Mouse (Mus musculus): ENCODE data around the gene Atl3. TPM values are rescaled to one million over a fixed set of nuclear protein-coding genes. Genes with fewer than 3 reads are reported as not detected.

Gene Atl3
- 11.1 and 14.8 TPM in 2 replicates for polyA plus RNA-seq (2015; fragmentation: Nextera tagmentation; extraction: Ambion mirVana)

- no peak; the same call in 1 of the 2 replicates for TF ChIP-seq CTCF (IDR thresholded peaks at IDR 0.05; ENCODE audit: low read depth)
- no peak for ATAC-seq (replicated peaks; ENCODE audit: low FRiP score, low read depth)
- no peaks in the 10 kb centered on the region for H3K9me3 ChIP-seq (replicated peaks; ENCODE audit: low read length)
- H3K4me1 ChIP-seq (replicated peaks; ENCODE audit: insufficient read depth, low read length) = no peaks in the 10 kb centered on the region
- no peak for DNase-seq (ENCODE audit: low spot score)
- peak within 1 kb of the TSS; percentile 79 for H3K4me2 ChIP-seq (ENCODE audit: low read length)
- no peaks in the 10 kb centered on the region for H3K36me3 ChIP-seq (ENCODE audit: insufficient read depth, low read length)
- peak within 1 kb of the TSS; percentile 99 for H3K27ac ChIP-seq
- peak within 1 kb of the TSS; percentile 90 for H3K9ac ChIP-seq (ENCODE audit: low read depth, low read length)
- peak within 1 kb of the TSS; percentile 80 for H3K4me3 ChIP-seq (replicated peaks; ENCODE audit: low read depth, low read length)
- no peaks in the 10 kb centered on the region for H3K27me3 ChIP-seq (ENCODE audit: insufficient read depth, low read length)
- WGBS = 29% methylated on average over 31 of the region's 31 CpGs
Observed at GRCm38 (mm10) chr19:7493352-7494186, at the start of gene Atl3. Gene Atl3, plus strand, starts transcription at chr19:7494040.

- Histone ChIP-seq H3K36me3 (ENCODE audit: insufficient read depth, low read length) (no peaks in the 10 kb centered on the region), H3K9me3 (replicated peaks; ENCODE audit: low read length) (no peaks in the 10 kb centered on the region), H3K27me3 (ENCODE audit: insufficient read depth, low read length) (no peaks in the 10 kb centered on the region), H3K9ac (ENCODE audit: low read depth, low read length) (no peak overlapping the region), H3K4me3 (replicated peaks; ENCODE audit: low read depth, low read length) (no peak overlapping the region), H3K4me2 (ENCODE audit: low read length) (no peak overlapping the region), H3K27ac (no peak overlapping the region), H3K4me1 (replicated peaks; ENCODE audit: insufficient read depth, low read length) (no peaks in the 10 kb centered on the region)
- DNase-seq (ENCODE audit: low spot score) (no peak), ATAC-seq (replicated peaks; ENCODE audit: low FRiP score, low read depth) (no peak)
- no peak for TF ChIP-seq CTCF (IDR thresholded peaks at IDR 0.05; ENCODE audit: low read depth)
- 85% methylated on average over 2 of the region's 2 CpGs for WGBS
Observed at GRCm38 (mm10) chr19:7445105-7445504, 48.7 kb upstream of the Atl3 start.

GRCm38 (mm10) chr19:7445596-7445995 is 48.2 kb upstream of the Atl3 start:
- DNase-seq (ENCODE audit: low spot score) (no peak), ATAC-seq (replicated peaks; ENCODE audit: low FRiP score, low read depth) (no peak)
- Histone ChIP-seq H3K27ac (no peak overlapping the region), H3K4me3 (replicated peaks; ENCODE audit: low read depth, low read length) (no peak overlapping the region), H3K4me2 (ENCODE audit: low read length) (no peak overlapping the region), H3K27me3 (ENCODE audit: insufficient read depth, low read length) (no peaks in the 10 kb centered on the region), H3K9me3 (replicated peaks; ENCODE audit: low read length) (no peaks in the 10 kb centered on the region), H3K4me1 (replicated peaks; ENCODE audit: insufficient read depth, low read length) (no peaks in the 10 kb centered on the region), H3K36me3 (ENCODE audit: insufficient read depth, low read length) (no peaks in the 10 kb centered on the region), H3K9ac (ENCODE audit: low read depth, low read length) (no peak overlapping the region)
- no peak for TF ChIP-seq CTCF (IDR thresholded peaks at IDR 0.05; ENCODE audit: low read depth)
- 83% methylated on average over 1 of the region's 1 CpGs for WGBS

DNA sequence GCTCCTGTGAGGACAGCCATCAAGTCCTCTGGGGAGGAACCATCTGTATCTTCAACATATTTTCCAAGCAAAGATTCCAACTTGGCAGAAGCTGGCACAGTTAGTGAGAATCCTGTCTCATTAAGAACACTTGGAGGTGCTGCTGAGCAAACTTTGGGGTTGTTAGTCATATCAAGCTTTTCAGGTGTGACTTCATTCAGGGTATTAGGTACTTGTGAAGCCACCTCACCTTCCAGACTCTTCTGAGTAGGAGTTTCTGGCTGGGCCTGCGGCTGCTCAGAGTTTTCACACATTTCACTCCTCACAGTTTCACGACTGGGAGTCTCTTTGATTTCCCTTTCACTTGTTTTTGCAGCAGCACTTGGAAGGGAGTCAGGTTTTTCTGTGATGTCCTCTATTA is 37.0 kb upstream of the Atl3 start:
- WGBS = 28% methylated on average over 2 of the region's 2 CpGs
- peaks cover 22% of the 10 kb centered on the region; the same call in 1 of the 2 replicates for H3K4me1 ChIP-seq (replicated peaks; ENCODE audit: insufficient read depth, low read length)
- H3K36me3 ChIP-seq (ENCODE audit: insufficient read depth, low read length) = no peaks in the 10 kb centered on the region
- no peak for ATAC-seq (replicated peaks; ENCODE audit: low FRiP score, low read depth)
- H3K9ac ChIP-seq (ENCODE audit: low read depth, low read length) = no peak overlapping the region
- H3K27ac ChIP-seq = no peak overlapping the region
- no peak overlapping the region for H3K4me3 ChIP-seq (replicated peaks; ENCODE audit: low read depth, low read length)
- no peaks in the 10 kb centered on the region for H3K27me3 ChIP-seq (ENCODE audit: insufficient read depth, low read length)
- H3K4me2 ChIP-seq (ENCODE audit: low read length) = no peak overlapping the region
- peak; percentile 18; the same call in 1 of the 2 replicates for TF ChIP-seq CTCF (IDR thresholded peaks at IDR 0.05; ENCODE audit: low read depth)
- no peaks in the 10 kb centered on the region for H3K9me3 ChIP-seq (replicated peaks; ENCODE audit: low read length)
- DNase-seq (ENCODE audit: low spot score) = no peak

DNA sequence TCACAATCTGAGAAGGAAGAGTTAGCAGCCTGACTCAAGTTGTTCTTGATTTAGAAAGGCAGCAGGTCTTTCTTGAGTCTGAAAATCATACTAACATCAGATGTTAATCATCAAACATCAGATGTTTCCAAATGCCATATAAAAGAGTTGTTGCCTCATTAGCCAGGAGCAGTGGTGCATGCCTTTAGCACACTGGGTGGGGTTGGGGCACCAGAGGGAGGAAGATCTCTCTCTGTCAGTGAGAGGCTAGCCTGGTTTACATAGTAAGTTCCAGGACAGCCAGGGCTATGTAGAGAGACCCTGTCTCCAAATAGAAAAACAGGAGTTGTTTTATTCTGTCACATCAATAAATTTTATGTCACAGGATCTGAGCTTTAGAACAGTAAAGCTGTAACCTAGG is 34.9 kb upstream of the Atl3 start:
- Histone ChIP-seq H3K4me1 (replicated peaks; ENCODE audit: insufficient read depth, low read length) (peaks cover 22% of the 10 kb centered on the region; the same call in 1 of the 2 replicates), H3K36me3 (ENCODE audit: insufficient read depth, low read length) (no peaks in the 10 kb centered on the region), H3K9ac (ENCODE audit: low read depth, low read length) (no peak overlapping the region), H3K4me3 (replicated peaks; ENCODE audit: low read depth, low read length) (no peak overlapping the region), H3K27me3 (ENCODE audit: insufficient read depth, low read length) (no peaks in the 10 kb centered on the region), H3K27ac (peak overlapping the region; percentile 19; the same call in 1 of the 2 replicates), H3K4me2 (ENCODE audit: low read length) (no peak overlapping the region), H3K9me3 (replicated peaks; ENCODE audit: low read length) (no peaks in the 10 kb centered on the region)
- TF ChIP-seq CTCF (IDR thresholded peaks at IDR 0.05; ENCODE audit: low read depth) = no peak
- ATAC-seq (replicated peaks; ENCODE audit: low FRiP score, low read depth) = peak; percentile 57; the same call in 1 of the 2 replicates
- peak; percentile 31 for DNase-seq (ENCODE audit: low spot score)

DNA sequence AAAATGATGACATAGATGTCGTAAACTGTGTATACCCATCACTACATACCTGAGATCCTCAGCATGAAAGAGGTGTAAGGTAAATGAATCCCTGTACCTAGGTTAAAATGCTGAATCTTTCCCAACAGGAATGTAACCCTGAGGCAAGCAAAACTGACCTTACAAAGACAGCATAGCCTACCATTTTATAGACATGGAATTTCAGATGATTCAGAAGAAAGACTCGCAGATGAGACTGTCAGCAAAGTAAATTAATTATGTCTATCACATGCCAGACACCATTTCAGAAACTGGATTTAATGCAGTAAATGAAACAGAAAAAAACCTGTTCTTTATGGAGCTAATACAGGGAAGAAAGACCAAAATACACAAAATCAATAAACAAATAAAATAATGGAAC is 34.5 kb upstream of the Atl3 start:
- Histone ChIP-seq H3K36me3 (ENCODE audit: insufficient read depth, low read length) (no peaks in the 10 kb centered on the region), H3K4me2 (ENCODE audit: low read length) (no peak overlapping the region), H3K4me1 (replicated peaks; ENCODE audit: insufficient read depth, low read length) (peaks cover 22% of the 10 kb centered on the region; the same call in 1 of the 2 replicates), H3K9ac (ENCODE audit: low read depth, low read length) (no peak overlapping the region), H3K4me3 (replicated peaks; ENCODE audit: low read depth, low read length) (no peak overlapping the region), H3K9me3 (replicated peaks; ENCODE audit: low read length) (no peaks in the 10 kb centered on the region), H3K27me3 (ENCODE audit: insufficient read depth, low read length) (no peaks in the 10 kb centered on the region), H3K27ac (no peak overlapping the region)
- WGBS = 66% methylated on average over 2 of the region's 2 CpGs
- DNase-seq (ENCODE audit: low spot score) = no peak
- no peak for ATAC-seq (replicated peaks; ENCODE audit: low FRiP score, low read depth)
- TF ChIP-seq CTCF (IDR thresholded peaks at IDR 0.05; ENCODE audit: low read depth) = no peak

Measured in kidney, postnatal 0 days (tissue).